Mouse (Mus musculus): ENCODE measurements around the gene Ddx58.

Gene Ddx58

GRCm38 (mm10) chr4:40181681-40182080 is 57.9 kb downstream of the Ddx58 start:
- DNase-seq (ENCODE audit: low spot score), result no peak

GRCm38 (mm10) chr4:40180046-40180445 is 59.6 kb downstream of the Ddx58 start:
- no peak for DNase-seq (ENCODE audit: low spot score)

- DNase-seq (ENCODE audit: low spot score), result no peak
These were observed 61.0 kb downstream of the Ddx58 start for GRCm38 (mm10) chr4:40178584-40178983.

- DNase-seq (ENCODE audit: low spot score), result no peak
These were observed 65.3 kb downstream of the Ddx58 start for GRCm38 (mm10) chr4:40174321-40174720.

GRCm38 (mm10) chr4:40172336-40172735 is 67.3 kb downstream of the Ddx58 start:
- no peak for DNase-seq (ENCODE audit: low spot score)

GRCm38 (mm10) chr4:40171477-40171876 is 68.2 kb downstream of the Ddx58 start:
- no peak for DNase-seq (ENCODE audit: low spot score)

GRCm38 (mm10) chr4:40163646-40164045 is 76.0 kb downstream of the Ddx58 start:
- DNase-seq (ENCODE audit: low spot score), result no peak

- no peak for DNase-seq (ENCODE audit: low spot score)
These were observed 78.8 kb downstream of the Ddx58 start for GRCm38 (mm10) chr4:40160591-40161434.

- DNase-seq (ENCODE audit: low spot score), result no peak
These were observed 81.4 kb downstream of the Ddx58 start for GRCm38 (mm10) chr4:40158224-40158540.

- DNase-seq (ENCODE audit: low spot score), result no peak
These were observed 82.0 kb downstream of the Ddx58 start for GRCm38 (mm10) chr4:40157500-40158223.

- DNase-seq (ENCODE audit: low spot score), result no peak
These were observed 82.8 kb downstream of the Ddx58 start for GRCm38 (mm10) chr4:40156582-40157499.

- no peak for DNase-seq (ENCODE audit: low spot score)
These were observed 83.5 kb downstream of the Ddx58 start for GRCm38 (mm10) chr4:40156153-40156552.

GRCm38 (mm10) chr4:40155467-40155999 is 84.1 kb downstream of the Ddx58 start:
- DNase-seq (ENCODE audit: low spot score), result no peak

- DNase-seq (ENCODE audit: low spot score), result no peak
These were observed 84.9 kb downstream of the Ddx58 start for GRCm38 (mm10) chr4:40154751-40155150.

Data from left cerebral cortex, adult 11 months (tissue).